Mouse (Mus musculus): ENCODE measurements around the gene Carnmt1. TPM values are rescaled to one million over a fixed set of nuclear protein-coding genes. Genes with fewer than 3 reads are reported as not detected.

Gene Carnmt1
- 21.5 and 26.9 TPM in 2 replicates for polyA plus RNA-seq (2016; fragmentation: Nextera tagmentation; extraction: Ambion mirVana)

DNA sequence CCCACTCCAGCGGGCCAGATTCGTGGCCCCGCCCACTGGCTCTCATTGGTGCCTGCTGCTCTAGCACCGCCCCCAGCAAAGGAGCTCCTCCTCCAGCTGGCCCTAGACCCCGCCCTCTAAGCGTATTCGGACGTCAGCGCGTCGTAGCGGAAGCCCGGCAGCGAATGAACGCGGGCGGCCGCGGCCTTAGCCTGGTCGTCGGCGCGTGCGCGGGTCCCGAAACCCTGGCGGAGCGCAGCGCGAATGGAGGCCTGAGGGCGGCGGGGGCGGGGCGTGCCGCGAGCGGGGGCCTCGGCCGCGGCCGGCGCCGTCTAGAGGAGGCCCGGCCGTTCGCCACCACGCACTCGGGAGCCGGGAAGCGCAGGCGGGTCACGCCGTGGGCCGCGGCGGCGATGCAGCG is at the start of gene Carnmt1:
Gene Carnmt1, plus strand, starts transcription at position 157 of the 400 bp plus-strand sequence.
- Histone ChIP-seq H3K27me3 (ENCODE audit: insufficient read depth, poor library complexity, severe bottlenecking) (no peaks in the 10 kb centered on the region), H3K36me3 (no peaks in the 10 kb centered on the region), H3K9me3 (no peaks in the 10 kb centered on the region), H3K27ac (peak within 1 kb of the TSS; percentile 93), H3K4me1 (replicated peaks) (peaks cover 26% of the 10 kb centered on the region), H3K4me3 (peak within 1 kb of the TSS; percentile 82)
- DNase-seq (ENCODE audit: low spot score), result peak; percentile 99
- WGBS, result under 1% methylated on average over 54 of the region's 58 CpGs

GRCm38 (mm10) chr19:18623894-18624293 is 46.7 kb upstream of the Carnmt1 start:
- 76% methylated on average over 2 of the region's 2 CpGs for WGBS

DNA sequence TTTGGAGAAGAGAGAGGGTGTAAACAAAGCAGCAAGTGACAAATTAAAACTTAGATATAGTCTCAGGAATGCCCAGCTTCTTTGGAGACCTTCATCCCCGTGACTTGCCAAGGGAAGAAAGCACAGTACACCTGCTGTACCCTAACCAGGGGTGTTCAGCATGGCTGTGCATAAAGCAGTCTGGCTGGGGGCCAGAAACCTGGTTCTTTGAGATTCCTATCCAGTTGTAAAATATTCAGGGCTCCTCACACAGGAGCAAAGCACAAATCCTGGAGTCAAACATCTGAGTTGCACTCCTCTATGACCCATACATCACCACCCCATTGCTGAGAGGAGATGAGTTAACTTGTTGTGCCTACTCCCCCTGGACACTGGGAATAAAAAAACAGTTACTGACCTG is 41.0 kb upstream of the Carnmt1 start:
- H3K4me3 ChIP-seq, result no peak overlapping the region
- H3K27ac ChIP-seq, result no peak overlapping the region
- H3K36me3 ChIP-seq, result no peaks in the 10 kb centered on the region
- H3K9me3 ChIP-seq, result no peaks in the 10 kb centered on the region
- peaks cover 15% of the 10 kb centered on the region for H3K27me3 ChIP-seq (ENCODE audit: insufficient read depth, poor library complexity, severe bottlenecking)
- H3K4me1 ChIP-seq (replicated peaks), result peaks cover 11% of the 10 kb centered on the region; the same call in 1 of the 2 replicates
- 73% methylated on average over 1 of the region's 1 CpGs for whole genome bisulfite sequencing
- DNase-seq (ENCODE audit: low spot score), result no peak

More at GRCm38 (mm10) chr19:18623894-18624293, 46.7 kb upstream of the Carnmt1 start:
- Histone ChIP-seq H3K36me3 (no peaks in the 10 kb centered on the region), H3K9me3 (no peaks in the 10 kb centered on the region), H3K27me3 (ENCODE audit: insufficient read depth, poor library complexity, severe bottlenecking) (no peaks in the 10 kb centered on the region), H3K27ac (no peak overlapping the region), H3K4me3 (no peak overlapping the region), H3K4me1 (replicated peaks) (no peaks in the 10 kb centered on the region; the same call in 1 of the 2 replicates)
- DNase-seq (ENCODE audit: low spot score), result no peak

GRCm38 (mm10) chr19:18630221-18631119 is 40.1 kb upstream of the Carnmt1 start:
- Histone ChIP-seq H3K36me3 (no peaks in the 10 kb centered on the region), H3K27ac (peak overlapping the region; percentile 86; the same call in 1 of the 2 replicates), H3K4me3 (peak overlapping the region; percentile 80), H3K27me3 (ENCODE audit: insufficient read depth, poor library complexity, severe bottlenecking) (peaks cover 15% of the 10 kb centered on the region), H3K9me3 (no peaks in the 10 kb centered on the region), H3K4me1 (replicated peaks) (peaks cover 11% of the 10 kb centered on the region; the same call in 1 of the 2 replicates)
- 13% methylated on average over 17 of the region's 17 CpGs for WGBS
- peak; percentile 33 for DNase-seq (ENCODE audit: low spot score)

DNA sequence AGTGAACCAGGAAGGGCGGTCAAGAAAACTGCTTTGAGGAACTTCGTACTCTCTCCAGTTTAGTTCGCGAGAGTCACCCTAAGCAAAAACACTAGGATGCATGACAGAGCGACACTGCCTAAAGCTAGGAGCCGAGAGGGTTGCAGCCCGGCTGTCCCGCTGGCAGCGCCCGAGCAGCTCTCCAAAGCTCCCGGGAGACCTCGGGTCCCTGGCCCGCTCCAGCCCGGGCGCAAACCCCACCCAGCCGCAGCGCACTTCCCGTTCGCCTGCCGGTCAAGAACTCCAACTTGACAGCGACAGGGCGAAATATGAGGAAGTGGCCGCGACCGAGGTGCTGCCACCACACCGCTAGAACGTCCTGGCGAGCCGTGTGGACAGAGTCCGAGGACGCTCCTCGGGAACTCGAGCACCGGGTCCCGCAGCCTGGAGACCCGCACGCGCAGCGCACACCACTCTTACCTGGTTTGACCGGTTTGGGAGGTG is 39.4 kb upstream of the Carnmt1 start:
- no peaks in the 10 kb centered on the region for H3K36me3 ChIP-seq
- peak overlapping the region; percentile 80 for H3K4me3 ChIP-seq
- DNase-seq (ENCODE audit: low spot score), result no peak
- under 1% methylated on average over 40 of the region's 40 CpGs for WGBS
- peak overlapping the region; percentile 86 for H3K27ac ChIP-seq
- H3K9me3 ChIP-seq, result no peaks in the 10 kb centered on the region
- peaks cover 11% of the 10 kb centered on the region; the same call in 1 of the 2 replicates for H3K4me1 ChIP-seq (replicated peaks)
- H3K27me3 ChIP-seq (ENCODE audit: insufficient read depth, poor library complexity, severe bottlenecking), result peaks cover 15% of the 10 kb centered on the region

DNA sequence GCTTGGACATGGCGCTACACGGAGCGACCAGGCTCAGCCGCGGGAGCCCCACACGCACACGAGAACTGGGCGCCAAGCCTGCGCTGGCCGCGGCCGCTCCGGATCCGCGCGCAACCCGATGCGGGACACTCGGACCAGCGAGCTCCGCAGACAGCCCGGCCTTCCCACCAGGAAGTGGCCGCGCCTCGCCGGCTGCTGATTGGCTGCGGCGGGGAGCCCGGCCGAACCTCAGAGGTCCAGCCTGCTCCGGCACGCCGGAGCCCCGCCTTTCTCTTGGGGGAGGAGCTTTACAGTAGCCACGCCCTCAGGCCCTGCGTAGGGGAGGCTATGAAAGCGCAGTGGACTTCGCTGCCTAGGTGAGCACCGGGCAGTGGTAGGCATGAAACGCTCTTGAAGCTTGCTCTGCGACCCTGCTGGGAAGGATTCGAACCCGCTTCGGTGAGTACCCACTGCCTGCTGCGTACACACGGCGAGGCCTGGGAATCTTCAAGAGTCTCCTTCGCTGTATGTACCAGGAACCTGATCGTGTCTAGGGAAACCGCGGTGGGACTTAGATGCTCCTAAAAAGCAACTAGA is 38.8 kb upstream of the Carnmt1 start, which contains the start of the genes Ostf1 and Nmrk1:
Gene Ostf1, minus strand, starts transcription at position 180 of the 576 bp plus-strand sequence.
Gene Nmrk1, plus strand, starts transcription at position 307 of the 576 bp plus-strand sequence.
- peak within 1 kb of the TSS; percentile 86 for H3K27ac ChIP-seq
- H3K4me1 ChIP-seq (replicated peaks), result peaks cover 11% of the 10 kb centered on the region; the same call in 1 of the 2 replicates
- no peaks in the 10 kb centered on the region for H3K36me3 ChIP-seq
- DNase-seq (ENCODE audit: low spot score), result peak; percentile 96
- H3K4me3 ChIP-seq, result peak within 1 kb of the TSS; percentile 80
- no peaks in the 10 kb centered on the region for H3K9me3 ChIP-seq
- 1% methylated on average over 51 of the region's 51 CpGs for WGBS
- peaks cover 15% of the 10 kb centered on the region for H3K27me3 ChIP-seq (ENCODE audit: insufficient read depth, poor library complexity, severe bottlenecking)

DNA sequence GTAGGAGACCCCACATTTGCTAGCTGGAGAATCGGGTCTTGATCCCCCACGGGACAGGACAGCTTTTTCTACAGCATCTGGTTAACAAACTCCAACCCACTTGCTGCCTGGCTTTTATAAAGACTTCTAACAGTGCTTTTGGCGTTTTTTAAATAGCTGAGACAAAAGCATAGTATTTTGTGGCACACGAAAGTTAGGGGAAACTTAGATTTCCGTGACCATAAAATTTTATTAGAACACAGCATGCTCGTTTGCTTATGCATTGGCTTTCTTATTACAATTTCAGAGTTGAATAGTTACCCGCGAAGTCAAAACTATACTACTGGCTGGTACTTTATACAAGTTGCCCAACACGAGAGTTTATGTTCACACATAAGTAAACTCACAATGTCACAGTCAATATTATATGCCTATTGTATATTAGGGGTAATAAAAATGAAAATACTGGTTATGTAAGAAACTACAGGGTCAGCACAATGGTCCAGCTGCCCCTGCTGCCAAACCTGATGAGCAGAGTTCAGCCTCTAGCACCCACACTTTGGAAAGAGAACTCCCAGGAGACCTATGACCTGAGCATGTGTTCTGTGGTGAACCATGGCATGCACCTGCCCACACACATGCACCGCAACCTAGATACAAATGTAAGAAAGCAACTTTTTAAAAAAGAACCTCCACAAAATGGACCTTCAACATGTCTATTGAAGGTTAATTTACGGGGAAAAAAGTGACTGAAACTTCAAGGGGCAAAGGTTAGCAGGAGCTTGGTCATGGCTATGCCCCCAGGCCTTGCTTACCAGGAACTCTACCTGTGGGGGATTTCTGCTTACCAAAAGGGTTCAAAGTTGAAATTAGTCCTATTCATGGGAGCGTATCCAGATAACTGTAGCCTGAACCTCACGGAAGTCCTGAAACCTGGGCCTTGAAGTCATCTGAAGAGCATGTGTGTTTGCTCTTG is 38.1 kb upstream of the Carnmt1 start:
- WGBS, result 66% methylated on average over 13 of the region's 13 CpGs
- Histone ChIP-seq H3K4me3 (peak overlapping the region; percentile 80), H3K9me3 (no peaks in the 10 kb centered on the region), H3K27ac (0 out of 2 replicates have a peak overlapping the region, but pooled peaks have one; percentile 86), H3K36me3 (no peaks in the 10 kb centered on the region), H3K4me1 (replicated peaks) (peaks cover 11% of the 10 kb centered on the region; the same call in 1 of the 2 replicates), H3K27me3 (ENCODE audit: insufficient read depth, poor library complexity, severe bottlenecking) (peaks cover 15% of the 10 kb centered on the region)
- DNase-seq (ENCODE audit: low spot score), result no peak

DNA sequence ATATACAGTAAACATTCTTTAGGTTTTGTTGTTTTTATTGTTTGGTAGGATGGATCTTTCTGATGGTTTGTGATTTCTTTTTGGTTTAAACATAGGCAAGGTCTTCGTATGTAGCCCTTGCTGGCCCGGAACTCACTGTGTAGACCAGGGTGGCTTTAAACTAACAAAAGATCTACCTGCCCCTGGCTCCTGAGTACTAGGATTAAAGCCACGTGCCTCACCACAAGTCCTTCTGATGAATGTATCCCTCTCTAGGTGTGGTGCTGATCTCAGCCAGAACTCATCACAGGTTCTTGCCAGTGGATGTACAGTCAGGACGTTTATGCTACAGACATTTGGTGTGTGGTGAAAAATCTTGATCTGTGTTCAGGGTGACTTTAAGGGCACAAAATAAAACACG is 32.6 kb upstream of the Carnmt1 start:
- H3K36me3 ChIP-seq, result no peaks in the 10 kb centered on the region

DNA sequence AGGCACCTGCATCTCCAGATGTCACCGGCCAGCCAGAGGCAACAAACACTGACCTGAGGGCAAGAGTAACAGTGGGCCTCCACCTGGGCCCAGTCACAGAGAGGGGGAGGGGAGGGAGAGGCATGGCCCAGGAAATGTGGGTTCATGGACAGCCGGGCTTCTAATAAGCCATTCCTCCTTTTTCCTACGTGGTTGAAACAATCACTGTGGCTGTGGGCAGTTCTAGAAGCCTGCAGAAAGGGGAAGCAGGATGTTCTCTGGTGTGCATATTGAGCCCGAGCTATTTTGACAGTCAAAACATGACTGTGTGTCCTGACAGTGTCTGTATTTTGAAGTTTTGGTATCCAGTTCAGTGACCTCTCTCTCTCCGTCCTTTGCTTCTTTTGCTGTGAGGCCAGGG is 31.6 kb upstream of the Carnmt1 start:
- Histone ChIP-seq H3K36me3 (no peaks in the 10 kb centered on the region), H3K27ac (no peak overlapping the region), H3K4me1 (replicated peaks) (peaks cover 5% of the 10 kb centered on the region; the same call in 1 of the 2 replicates), H3K27me3 (ENCODE audit: insufficient read depth, poor library complexity, severe bottlenecking) (no peaks in the 10 kb centered on the region; the same call in 1 of the 2 replicates), H3K9me3 (no peaks in the 10 kb centered on the region), H3K4me3 (no peak overlapping the region)
- no peak for DNase-seq (ENCODE audit: low spot score)
- 68% methylated on average over 5 of the region's 5 CpGs for WGBS

More for the DNA sequence above, 32.6 kb upstream of the Carnmt1 start:
- DNase-seq (ENCODE audit: low spot score), result no peak
- peaks cover 8% of the 10 kb centered on the region for H3K27me3 ChIP-seq (ENCODE audit: insufficient read depth, poor library complexity, severe bottlenecking)
- no peak overlapping the region for H3K27ac ChIP-seq
- H3K9me3 ChIP-seq, result no peaks in the 10 kb centered on the region
- WGBS, result 90% methylated on average over 5 of the region's 5 CpGs
- H3K4me1 ChIP-seq (replicated peaks), result no peaks in the 10 kb centered on the region
- no peak overlapping the region for H3K4me3 ChIP-seq

- no peak overlapping the region for H3K27ac ChIP-seq
- H3K4me1 ChIP-seq (replicated peaks), result peaks cover 5% of the 10 kb centered on the region; the same call in 1 of the 2 replicates
- 23% methylated on average over 2 of the region's 2 CpGs for WGBS
- no peaks in the 10 kb centered on the region for H3K36me3 ChIP-seq
- H3K9me3 ChIP-seq, result no peaks in the 10 kb centered on the region
- no peaks in the 10 kb centered on the region; the same call in 1 of the 2 replicates for H3K27me3 ChIP-seq (ENCODE audit: insufficient read depth, poor library complexity, severe bottlenecking)
- no peak for DNase-seq (ENCODE audit: low spot score)
- H3K4me3 ChIP-seq, result no peak overlapping the region
Observed at GRCm38 (mm10) chr19:18639552-18639951, 31.0 kb upstream of the Carnmt1 start.

DNA sequence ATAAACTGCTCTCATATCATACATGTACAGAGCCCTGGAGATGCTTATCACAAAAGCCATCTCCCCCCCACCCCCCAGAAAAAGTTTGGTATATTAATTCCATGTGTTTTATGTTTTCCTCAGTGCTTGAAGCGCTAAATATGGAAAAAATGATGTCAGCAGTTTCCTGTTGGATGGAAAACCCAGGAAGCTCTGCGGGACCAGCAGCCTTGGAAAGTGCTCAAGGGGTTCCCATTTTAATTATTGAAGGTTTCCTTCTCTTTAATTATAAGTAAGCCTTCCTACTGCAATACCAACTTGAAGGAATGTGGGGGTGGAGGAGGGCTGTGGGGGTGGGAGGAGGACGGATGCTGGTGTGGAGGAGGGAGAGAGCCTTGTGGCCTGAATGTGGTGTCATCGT is 29.6 kb upstream of the Carnmt1 start:
- Histone ChIP-seq H3K4me3 (no peak overlapping the region), H3K36me3 (no peaks in the 10 kb centered on the region), H3K27ac (no peak overlapping the region), H3K9me3 (no peaks in the 10 kb centered on the region), H3K27me3 (ENCODE audit: insufficient read depth, poor library complexity, severe bottlenecking) (no peaks in the 10 kb centered on the region; the same call in 1 of the 2 replicates), H3K4me1 (replicated peaks) (peaks cover 5% of the 10 kb centered on the region; the same call in 1 of the 2 replicates)
- DNase-seq (ENCODE audit: low spot score), result no peak
- WGBS, result 80% methylated on average over 4 of the region's 4 CpGs

Measured in hindbrain, embryonic 10.5 days (tissue).